Mouse (Mus musculus): Measurements from ENCODE around the gene Dapk3.

Gene Dapk3

DNA sequence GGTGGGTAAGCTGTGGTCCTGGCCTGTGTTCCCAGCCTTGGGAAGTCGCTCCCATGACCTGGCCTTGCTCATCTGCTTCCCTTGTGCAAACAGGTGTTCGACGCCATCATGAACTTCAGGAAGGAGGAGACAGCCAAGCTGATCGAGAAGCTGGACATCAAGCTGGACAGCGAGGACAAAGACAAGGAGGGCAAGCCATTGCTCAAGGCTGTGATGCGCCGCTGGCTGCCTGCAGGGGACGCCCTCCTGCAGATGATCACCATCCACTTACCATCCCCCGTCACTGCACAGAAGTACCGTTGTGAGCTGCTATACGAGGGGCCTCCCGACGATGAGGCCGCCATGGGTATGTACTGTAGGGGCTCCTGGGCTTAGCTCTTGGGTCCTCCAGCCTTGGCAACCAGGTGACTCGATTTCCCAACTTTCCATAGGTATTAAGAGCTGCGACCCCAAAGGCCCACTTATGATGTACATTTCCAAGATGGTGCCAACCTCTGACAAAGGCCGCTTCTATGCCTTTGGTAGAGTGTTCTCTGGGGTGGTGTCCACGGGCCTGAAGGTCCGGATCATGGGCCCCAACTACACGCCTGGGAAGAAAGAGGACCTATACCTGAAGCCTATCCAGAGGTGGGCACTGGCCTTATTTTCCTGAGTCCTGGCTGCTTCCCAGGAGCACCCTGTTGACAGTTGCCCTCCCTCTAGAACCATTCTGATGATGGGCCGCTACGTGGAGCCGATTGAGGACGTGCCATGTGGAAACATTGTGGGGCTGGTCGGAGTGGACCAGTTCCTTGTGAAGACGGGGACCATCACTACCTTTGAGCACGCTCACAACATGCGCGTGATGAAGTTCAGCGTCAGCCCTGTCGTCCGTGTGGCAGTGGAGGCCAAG lies 3.1 kb upstream of the Dapk3 start:
- DNase-seq = no peak

- no peak for DNase-seq
These were observed 1.9 kb upstream of the Dapk3 start for GRCm38 (mm10) chr10:81180946-81181345.

DNA sequence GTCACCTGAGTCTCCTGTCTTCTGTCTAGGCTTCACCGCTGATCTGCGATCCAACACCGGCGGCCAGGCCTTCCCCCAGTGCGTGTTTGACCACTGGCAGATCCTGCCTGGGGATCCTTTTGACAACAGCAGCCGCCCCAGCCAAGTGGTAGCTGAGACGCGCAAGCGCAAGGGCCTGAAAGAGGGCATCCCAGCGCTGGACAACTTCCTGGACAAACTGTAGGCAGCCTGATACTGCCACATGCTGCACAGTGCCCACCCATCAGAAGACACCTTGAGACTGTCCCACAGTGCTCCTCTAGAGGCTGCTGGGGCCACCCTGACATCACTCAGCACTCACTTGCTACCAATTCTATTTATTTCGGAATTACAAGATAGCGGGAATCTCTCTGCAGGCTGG lies 945 bp upstream of the Dapk3 start:
- peak in 1 of 2 experiments; percentile 37 for DNase-seq

- DNase-seq = peak in 1 of 2 experiments; percentile 23
These were observed 1.0 kb downstream of the Dapk3 start, which contains the start of gene 4930442H23Rik for GRCm38 (mm10) chr10:81183805-81184204. TSS of gene 4930442H23Rik (minus strand) at chr10:81183849.

DNA sequence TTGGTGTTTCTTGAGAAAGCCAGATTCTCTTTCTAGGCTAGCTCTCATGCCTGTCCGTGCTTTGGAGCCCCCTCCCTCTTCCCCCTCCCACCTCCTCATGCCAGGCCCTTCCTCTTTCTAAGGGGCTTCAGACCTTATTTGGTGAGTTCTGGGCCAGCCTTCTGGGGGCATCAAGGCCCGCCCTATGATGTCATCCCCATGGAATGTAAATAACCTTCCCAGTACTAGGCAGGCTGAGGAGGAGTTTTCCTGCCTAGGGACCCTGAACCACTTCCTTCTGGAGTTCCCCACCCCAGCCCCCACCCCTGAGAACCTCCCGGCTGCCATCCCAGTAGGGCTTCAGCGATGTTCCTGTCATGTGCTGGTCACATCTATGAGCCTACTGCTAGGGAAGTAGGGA lies 2.0 kb downstream of the Dapk3 start:
- peak; percentile 71 to 77 for DNase-seq

GRCm38 (mm10) chr10:81187161-81187560 lies 4.4 kb downstream of the Dapk3 start:
- DNase-seq = peak in 1 of 2 experiments; percentile 25

- DNase-seq = no peak
These were observed 7.0 kb downstream of the Dapk3 start for GRCm38 (mm10) chr10:81189821-81190220.

DNA sequence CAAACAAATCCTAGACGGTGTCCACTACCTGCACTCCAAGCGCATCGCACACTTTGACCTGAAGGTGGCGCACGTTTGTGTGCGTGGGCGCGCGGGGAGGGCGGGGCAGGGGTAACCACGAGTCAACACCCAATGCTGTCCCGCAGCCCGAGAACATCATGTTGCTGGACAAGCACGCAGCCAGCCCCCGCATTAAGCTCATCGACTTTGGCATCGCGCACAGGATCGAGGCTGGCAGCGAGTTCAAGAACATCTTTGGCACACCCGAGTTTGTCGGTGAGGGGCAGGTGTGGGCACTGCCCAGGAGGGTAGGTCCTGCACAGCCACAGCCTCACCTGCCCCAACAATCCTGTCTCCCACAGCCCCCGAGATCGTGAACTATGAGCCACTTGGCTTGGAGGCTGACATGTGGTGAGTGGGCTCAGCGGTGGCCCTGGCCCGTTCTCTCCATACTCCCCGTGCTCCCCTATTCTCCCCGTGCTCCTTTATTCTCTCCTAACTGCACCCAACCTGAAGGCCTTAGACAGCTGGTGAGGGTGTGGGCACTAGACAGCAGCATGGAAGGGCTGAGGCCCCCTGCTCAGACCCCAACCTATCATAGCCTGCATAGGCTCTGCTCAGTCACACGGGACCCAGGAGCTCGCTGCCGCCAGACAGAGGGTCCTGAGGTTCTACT lies 7.6 kb downstream of the Dapk3 start:
- peak; percentile 53 to 66 for DNase-seq

DNA sequence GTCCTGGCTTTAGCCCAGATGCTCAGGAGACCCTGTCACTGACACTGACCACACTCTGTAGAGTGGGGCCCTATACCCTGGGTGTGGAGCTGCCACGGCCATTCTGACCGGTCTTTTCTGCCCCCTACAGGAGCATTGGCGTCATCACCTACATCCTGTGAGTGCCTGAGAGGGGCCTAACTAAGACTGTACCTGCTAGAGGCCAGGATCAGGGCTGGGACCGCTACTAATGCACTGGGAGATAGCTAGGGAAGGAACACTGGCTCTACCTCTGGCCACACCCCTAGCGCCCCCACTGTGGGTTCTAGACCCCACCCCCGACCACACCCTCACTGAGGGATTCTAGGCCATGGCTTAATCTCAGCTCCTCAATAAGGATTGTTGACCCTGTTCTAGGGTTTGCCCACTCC lies 8.1 kb downstream of the Dapk3 start:
- DNase-seq = peak; percentile 42 to 44

DNA sequence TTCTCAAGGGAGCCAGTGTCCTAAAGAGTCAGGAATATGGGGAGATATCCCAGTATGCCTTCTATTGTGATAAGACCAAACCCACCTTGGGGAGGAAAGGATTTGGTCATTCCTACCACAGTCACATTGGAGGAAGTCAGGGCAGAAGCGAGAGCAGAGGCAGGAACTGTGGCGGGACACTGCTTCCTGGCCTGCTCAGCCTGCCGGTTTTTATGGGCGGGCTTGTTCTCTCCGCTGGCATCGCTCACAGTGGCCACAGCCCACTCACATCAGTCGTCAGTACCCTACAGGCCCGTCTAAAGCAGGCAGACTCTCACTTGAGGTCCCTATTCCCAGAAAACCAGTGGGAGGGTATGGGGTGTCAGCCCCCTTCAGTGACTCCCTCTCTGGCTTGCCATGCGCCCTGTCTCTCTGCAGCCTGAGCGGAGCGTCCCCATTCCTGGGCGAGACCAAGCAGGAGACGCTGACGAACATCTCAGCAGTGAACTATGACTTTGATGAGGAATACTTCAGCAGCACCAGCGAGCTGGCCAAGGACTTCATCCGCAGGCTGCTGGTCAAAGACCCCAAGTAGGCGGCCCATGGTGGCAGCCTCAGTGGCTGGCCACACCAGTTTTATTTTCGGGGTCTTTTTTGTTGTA lies 8.7 kb downstream of the Dapk3 start:
- DNase-seq = peak; percentile 55 to 72

DNA sequence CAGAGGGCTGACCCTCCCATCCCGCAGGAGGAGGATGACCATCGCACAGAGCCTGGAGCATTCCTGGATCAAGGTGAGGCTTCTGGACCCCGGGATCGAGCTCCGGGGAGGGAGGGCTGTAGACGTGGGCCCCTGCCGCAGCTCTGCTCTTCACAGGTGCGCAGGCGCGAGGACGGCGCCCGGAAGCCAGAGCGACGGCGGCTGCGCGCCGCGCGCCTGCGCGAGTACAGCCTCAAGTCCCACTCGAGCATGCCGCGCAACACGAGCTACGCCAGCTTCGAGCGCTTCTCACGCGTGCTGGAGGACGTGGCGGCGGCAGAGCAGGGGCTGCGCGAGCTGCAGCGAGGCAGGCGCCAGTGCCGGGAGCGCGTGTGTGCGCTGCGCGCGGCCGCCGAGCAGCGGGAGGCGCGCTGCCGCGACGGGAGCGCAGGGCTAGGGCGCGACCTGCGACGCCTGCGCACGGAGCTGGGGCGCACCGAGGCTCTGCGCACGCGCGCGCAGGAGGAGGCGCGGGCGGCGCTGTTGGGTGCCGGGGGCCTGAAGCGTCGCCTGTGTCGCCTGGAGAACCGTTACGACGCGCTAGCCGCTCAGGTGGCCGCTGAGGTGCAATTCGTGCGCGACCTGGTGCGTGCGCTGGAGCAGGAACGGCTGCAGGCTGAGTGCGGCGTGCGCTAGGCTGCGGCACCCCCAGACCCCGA lies 9.6 kb downstream of the Dapk3 start:
- DNase-seq = peak; percentile 87 to 93

DNA sequence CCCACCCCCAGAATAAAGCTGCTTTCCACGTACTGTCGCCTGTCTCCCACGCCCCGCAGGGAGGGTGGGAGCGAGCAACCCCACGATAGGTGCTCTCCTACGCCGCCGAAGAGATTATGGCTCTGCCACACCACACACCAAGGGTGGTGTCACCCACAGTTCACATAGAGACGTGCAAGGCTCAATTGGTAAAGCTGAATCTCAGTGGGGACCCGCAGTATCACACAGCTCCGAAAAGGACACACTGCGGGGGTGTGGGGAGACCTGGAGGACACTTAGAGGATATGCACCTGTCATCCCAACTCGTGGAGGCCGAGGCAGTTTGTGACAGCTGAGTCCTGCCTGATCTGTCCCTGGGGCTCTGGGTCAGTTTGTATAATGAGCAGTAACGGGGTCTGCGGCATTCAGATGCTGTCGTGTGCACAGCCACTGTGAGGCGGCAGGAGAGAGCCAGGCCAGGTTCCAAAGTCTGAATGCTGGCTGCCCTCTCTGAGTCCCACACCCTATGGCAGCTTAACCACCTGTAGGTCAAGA lies 10.2 kb downstream of the Dapk3 start:
- DNase-seq = peak; percentile 32 to 33

- DNase-seq = peak; percentile 64 to 77
These were observed 11.4 kb downstream of the Dapk3 start for GRCm38 (mm10) chr10:81193991-81194774.

DNA sequence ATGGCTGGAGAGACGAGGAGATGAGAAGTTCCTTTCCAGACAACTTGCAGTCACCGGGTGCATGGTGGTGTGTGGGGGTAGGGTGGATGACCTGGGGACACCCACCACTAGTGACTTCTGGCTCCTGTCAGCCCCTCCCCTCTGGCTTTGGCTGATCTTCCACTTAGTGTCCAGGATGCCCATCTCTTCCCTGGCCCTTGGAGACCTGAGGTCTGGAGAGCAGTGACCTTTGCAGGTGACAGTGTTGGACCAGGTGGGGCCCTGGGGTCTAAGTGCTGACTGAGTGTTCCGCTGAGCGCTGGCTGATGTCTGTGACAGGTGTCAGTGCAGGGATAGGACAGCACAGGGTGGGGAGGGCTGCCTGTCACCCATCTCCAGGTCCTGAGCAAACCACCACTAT lies 12.5 kb downstream of the Dapk3 start:
- no peak for DNase-seq

DNA sequence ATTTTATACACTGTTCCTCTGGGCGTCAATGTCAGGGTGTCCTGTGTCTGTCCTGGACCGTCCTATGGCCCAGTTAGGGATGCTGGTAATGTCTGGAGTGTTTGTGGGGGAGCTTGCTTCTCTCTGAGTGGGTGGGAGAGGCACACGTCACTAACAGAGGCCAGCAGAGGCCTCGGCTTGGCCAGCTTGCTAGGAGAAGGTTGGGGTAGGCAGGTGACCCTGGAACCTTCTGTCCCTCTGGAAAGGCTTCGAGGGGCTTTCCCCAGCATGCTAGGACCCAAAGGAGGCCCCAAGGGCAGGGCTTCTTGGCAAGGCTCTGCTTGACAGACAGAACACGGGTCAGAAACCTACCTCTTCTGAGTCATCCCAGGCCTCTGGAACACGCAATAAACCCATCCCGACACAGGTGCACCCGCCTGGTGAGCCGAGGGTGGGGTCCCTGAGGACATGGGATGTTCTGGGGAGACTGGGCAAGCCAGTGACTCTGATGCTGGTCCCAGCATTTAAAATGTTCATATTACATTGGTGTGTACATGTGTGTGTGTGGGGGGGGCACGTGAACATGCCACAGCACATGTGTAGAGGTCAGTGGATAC lies 13.8 kb downstream of the Dapk3 start:
- DNase-seq = no peak

- DNase-seq = no peak
These were observed 14.5 kb downstream of the Dapk3 start for GRCm38 (mm10) chr10:81197305-81197704.

DNA sequence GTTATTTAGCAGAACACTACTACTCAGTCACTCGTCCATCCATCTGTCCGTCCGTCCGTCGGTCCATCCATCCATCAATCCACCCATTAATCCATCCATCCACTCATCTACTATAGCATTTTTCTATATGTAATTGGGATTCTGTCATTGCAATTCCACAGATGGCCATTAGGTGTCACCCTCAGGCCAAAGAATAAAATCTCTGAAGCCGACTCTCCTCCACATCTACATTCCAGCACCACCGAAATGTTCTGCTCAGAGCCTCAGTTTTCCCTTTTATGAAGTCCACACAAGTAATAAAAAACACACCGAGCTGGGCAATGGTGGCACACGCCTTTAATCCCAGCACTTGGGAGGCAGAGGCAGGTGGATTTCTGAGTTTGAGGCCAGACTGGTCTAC lies 15.4 kb downstream of the Dapk3 start:
- DNase-seq = peak in 1 of 2 experiments; percentile 78

DNA sequence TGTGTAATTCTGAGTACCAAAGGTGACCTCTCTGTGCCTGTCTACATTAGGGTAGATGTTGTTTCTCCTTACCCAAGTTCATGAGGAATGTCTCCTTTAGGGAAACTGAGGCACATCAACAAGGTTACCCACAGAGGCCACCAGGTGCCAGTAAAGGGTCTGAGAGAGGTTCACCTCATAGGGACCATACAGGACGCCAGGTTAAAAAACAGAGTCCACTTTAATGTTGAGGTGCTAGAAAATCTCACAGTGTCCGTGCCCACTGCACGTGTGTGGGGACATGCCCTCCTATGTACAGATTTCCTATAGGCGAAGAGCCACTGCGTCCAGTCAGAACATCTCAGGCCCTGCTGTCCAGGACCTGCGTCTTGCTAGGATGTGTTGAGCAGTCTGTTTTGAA lies 16.2 kb downstream of the Dapk3 start:
- DNase-seq = no peak

GRCm38 (mm10) chr10:81200141-81200540 lies 17.3 kb downstream of the Dapk3 start:
- peak in 1 of 2 experiments; percentile 17 for DNase-seq

GRCm38 (mm10) chr10:81200605-81201287 lies 17.9 kb downstream of the Dapk3 start:
- no peak for DNase-seq
